Mouse (Mus musculus): ENCODE data around the gene Lmo2.
"Not testable (repeated sequence)": the region's sequence is repeated elsewhere in the genome, so short reads cannot be mapped to it uniquely, and the experiment has no call there.

DNA sequence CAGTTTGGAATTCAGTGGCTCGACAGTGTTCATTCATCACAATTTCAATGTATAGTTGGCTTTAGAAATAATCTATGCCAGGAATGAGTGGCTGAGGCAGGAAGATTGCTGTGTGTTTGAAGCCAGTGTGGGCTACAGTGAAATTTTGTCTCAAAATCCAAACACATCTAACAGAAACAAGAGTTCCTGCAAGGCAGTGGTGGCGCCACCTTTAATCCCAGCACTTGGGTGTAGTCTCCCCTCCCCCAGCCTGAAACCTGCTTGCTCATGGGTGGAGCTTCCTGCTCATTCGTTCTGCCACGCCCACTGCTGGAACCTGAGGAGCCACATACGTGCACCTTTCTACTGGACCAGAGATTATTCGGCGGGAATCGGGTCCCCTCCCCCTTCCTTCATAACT is 29.8 kb downstream of the Lmo2 start:
- TF ChIP-seq CTCF (IDR thresholded peaks at IDR 0.05); POLR2A (IDR thresholded peaks at IDR 0.05; ENCODE audit: insufficient read depth, low read depth, low read length): not testable (repeated sequence)

All from heart, adult 2 months (tissue).